30 mouse cellular contexts compared by ENCODE assay signal in genomic region chr4:116481322-116481721, GRCm38 (mm10). TPM values are rescaled to one million over a fixed set of nuclear protein-coding genes. Genes with fewer than 3 reads are reported as not detected.
DNase-seq lines count a peak whose midpoint lies in the region; ATAC-seq and TF ChIP-seq lines count a peak whose summit lies in the region.
"Had no signal": no experiment of that assay in that cellular context is flagged by ENCODE, and none has a peak within 500 bp of the region (broad histone marks: within the 10 kb centered on the region; RNA-seq: fewer than 3 reads in every experiment).

No protein-coding gene starts in this region.

- no peak overlapping the region for H3K4me3 ChIP-seq in liver, embryonic 12.5 days
- no peak overlapping the region for H3K4me3 ChIP-seq in liver, postnatal 0 days (ENCODE audit: low read depth, low read length)
- H3K4me3 ChIP-seq in layer of hippocampus, adult 2 months, result no peak overlapping the region
- H3K4me3 ChIP-seq: embryonic facial prominence, embryonic 13.5 days; forebrain, embryonic 10.5 days; forebrain, embryonic 15.5 days; gastrocnemius, adult 2 months; limb, embryonic 13.5 days; midbrain, embryonic 12.5 days; myocyte; neural tube, embryonic 12.5 days had no signal

- no peak overlapping the region for H3K9ac ChIP-seq in liver, embryonic 12.5 days
- H3K9ac ChIP-seq in liver, postnatal 0 days (replicated peaks), result no peak overlapping the region
- H3K9ac ChIP-seq: embryonic facial prominence, embryonic 13.5 days; forebrain, embryonic 15.5 days; hindbrain, embryonic 14.5 days; limb, embryonic 13.5 days; lung, embryonic 14.5 days; midbrain, embryonic 12.5 days; neural tube, embryonic 12.5 days had no signal

- no peak for TF ChIP-seq CTCF in liver, postnatal 0 days (IDR thresholded peaks at IDR 0.05; ENCODE audit: low read depth)
- no peak for TF ChIP-seq CTCF in layer of hippocampus, adult 2 months (conservative IDR thresholded peaks at IDR 0.05)

- H3K27ac ChIP-seq in liver, embryonic 12.5 days, result no peak overlapping the region
- H3K27ac ChIP-seq in liver, postnatal 0 days (ENCODE audit: low read depth), result no peak overlapping the region
- no peak overlapping the region for H3K27ac ChIP-seq in layer of hippocampus, adult 2 months
- H3K27ac ChIP-seq: embryonic facial prominence, embryonic 13.5 days; forebrain, embryonic 10.5 days; forebrain, embryonic 15.5 days; gastrocnemius, adult 2 months; hindbrain, embryonic 14.5 days; limb, embryonic 13.5 days; midbrain, embryonic 12.5 days; neural tube, embryonic 12.5 days; stomach, postnatal 0 days had no signal

- no peak for TF ChIP-seq EP300 in liver, postnatal 0 days (IDR thresholded peaks at IDR 0.05; ENCODE audit: low read depth)

- H3K27me3 ChIP-seq in liver, embryonic 12.5 days (replicated peaks), result peaks cover 4% of the 10 kb centered on the region; the same call in 1 of the 2 replicates
- H3K27me3 ChIP-seq in liver, postnatal 0 days (ENCODE audit: insufficient read depth, low read length), result no peaks in the 10 kb centered on the region
- H3K27me3 ChIP-seq: embryonic facial prominence, embryonic 13.5 days; forebrain, embryonic 15.5 days; limb, embryonic 13.5 days; midbrain, embryonic 12.5 days; neural tube, embryonic 12.5 days had no signal

- ATAC-seq in liver, embryonic 12.5 days, result peak; percentile 85
- ATAC-seq in liver, postnatal 0 days, result peak; percentile 62
- ATAC-seq: forebrain, embryonic 15.5 days had no signal

- H3K4me2 ChIP-seq in liver, embryonic 12.5 days, result peak overlapping the region; percentile 27
- no peak overlapping the region for H3K4me2 ChIP-seq in liver, postnatal 0 days (ENCODE audit: low read depth, low read length)
- H3K4me2 ChIP-seq: embryonic facial prominence, embryonic 13.5 days; forebrain, embryonic 15.5 days; heart, embryonic 11.5 days; hindbrain, embryonic 14.5 days; limb, embryonic 13.5 days; lung, embryonic 14.5 days; midbrain, embryonic 12.5 days; neural tube, embryonic 12.5 days had no signal

- DNase-seq in c-Kit-positive CD71-positive TER-119-positive erythroid progenitor cells, embryonic 14.5 days (ENCODE audit: low spot score), result peak; percentile 52
- DNase-seq in liver, postnatal 0 days, result no peak
- no peak for DNase-seq in thymus, postnatal 36 days
- no peak for DNase-seq in layer of hippocampus, adult 2 months (ENCODE audit: low spot score in 2 of 2)
- no peak for DNase-seq in kidney, postnatal 4 days
- DNase-seq: adrenal gland, adult 8-10 months; B cell, adult 2 months; cerebellum, adult 11-12 months; cerebellum, adult 9-11 months; gastrocnemius, adult 2 months; gastrocnemius, postnatal 36 days; heart, adult 18-20 months; kidney, adult 8-10 months; kidney, postnatal 10 days; lung, embryonic 14.5 days; lung, postnatal 14 days; right cerebral cortex, postnatal 4 days; thymus, adult 18-20 months; thymus, postnatal 25 days had no signal

- H3K4me1 ChIP-seq in liver, embryonic 12.5 days, result peaks cover 34% of the 10 kb centered on the region
- H3K4me1 ChIP-seq in liver, postnatal 0 days (ENCODE audit: insufficient read depth), result no peaks in the 10 kb centered on the region; the same call in 1 of the 2 replicates
- H3K4me1 ChIP-seq: forebrain, embryonic 10.5 days; forebrain, embryonic 15.5 days; neural tube, embryonic 12.5 days had no signal

- 16% methylated on average over 2 of the region's 2 CpGs for WGBS in liver, embryonic 12.5 days (ENCODE audit: insufficient replicate concordance)
- WGBS in liver, postnatal 0 days (ENCODE audit: insufficient replicate concordance), result 30% methylated on average over 2 of the region's 2 CpGs

- no peaks in the 10 kb centered on the region for H3K9me3 ChIP-seq in liver, embryonic 12.5 days (replicated peaks)
- no peaks in the 10 kb centered on the region for H3K9me3 ChIP-seq in liver, postnatal 0 days (ENCODE audit: low read length)
- H3K9me3 ChIP-seq: embryonic facial prominence, embryonic 13.5 days; forebrain, embryonic 10.5 days; forebrain, embryonic 15.5 days; limb, embryonic 13.5 days; midbrain, embryonic 12.5 days; neural tube, embryonic 12.5 days had no signal

- no peaks in the 10 kb centered on the region for H3K36me3 ChIP-seq in liver, embryonic 12.5 days
- no peaks in the 10 kb centered on the region for H3K36me3 ChIP-seq in liver, postnatal 0 days (replicated peaks; ENCODE audit: insufficient read depth, low read length)
- H3K36me3 ChIP-seq: embryonic facial prominence, embryonic 13.5 days; forebrain, embryonic 10.5 days; forebrain, embryonic 15.5 days; limb, embryonic 13.5 days; midbrain, embryonic 12.5 days; neural tube, embryonic 12.5 days had no signal

RNA-seq across cellular contexts. Expression of gene Mast2, which starts 17.3 kb away (rescaled TPM):
- 13.9 and 14.2 TPM in 2 replicates for polyA plus RNA-seq in liver, embryonic 12.5 days (2016; fragmentation: Nextera tagmentation; extraction: Ambion mirVana)
- polyA plus RNA-seq in liver, postnatal 0 days (2015; fragmentation: Nextera tagmentation; extraction: Ambion mirVana), result 2.4 and 2.8 TPM in 2 replicates
- total RNA-seq in layer of hippocampus, adult 2 months (2021), result 10 to 100 TPM; 88.7 to 98.0 TPM

RNA-seq across cellular contexts. Expression of gene Ipp, which starts 26.0 kb away (rescaled TPM):
- polyA plus RNA-seq in liver, embryonic 12.5 days (2016; fragmentation: Nextera tagmentation; extraction: Ambion mirVana), result 17.8 and 18.0 TPM in 2 replicates
- polyA plus RNA-seq in liver, postnatal 0 days (2015; fragmentation: Nextera tagmentation; extraction: Ambion mirVana), result 8.1 and 9.1 TPM in 2 replicates
- total RNA-seq in layer of hippocampus, adult 2 months (2021), result 10 to 100 TPM; 17.5 to 20.1 TPM
